Mouse (Mus musculus) midbrain, postnatal 0 days (tissue): Measurements from ENCODE around the gene Ccser2. TPM values are rescaled to one million over a fixed set of nuclear protein-coding genes. Genes with fewer than 3 reads are reported as not detected.

Experiments
- ATAC-seq: fragments of 200-750 bp; cut with Nextera tagmentation; 2 replicates; pipeline ENCODE4 v1.8.0; 2017; ENCODE audit warnings: moderate number of reproducible peaks, mild to moderate bottlenecking, moderate TSS enrichment, moderate library complexity; ENCODE audit not compliant: low FRiP score
- DNase-seq: peaks from one replicate; pipeline ENCODE4 v3.0.0-alpha.2; 2015; ENCODE audit warnings: low spot score
- H3K27ac ChIP-seq: fragments of 300-500 bp; sonication (generic); 2 replicates; pipeline ENCODE4 v1.5.1; 2014; ENCODE audit warnings: low read depth, mild to moderate bottlenecking, low read length, mixed read lengths
- H3K27me3 ChIP-seq: fragments of 300-500 bp; sonication (generic); 2 replicates; pipeline ENCODE4 v1.6.1; 2014; ENCODE audit warnings: low read length, control low read depth, mixed read lengths; ENCODE audit not compliant: insufficient read depth
- H3K36me3 ChIP-seq: fragments of 300-500 bp; sonication (generic); 2 replicates; pipeline ENCODE4 v1.6.1; 2014; ENCODE audit warnings: low read length, control low read depth, mixed read lengths; ENCODE audit not compliant: insufficient read depth
- H3K4me1 ChIP-seq: fragments of 300-500 bp; sonication (generic); 2 replicates; pipeline ENCODE4 v1.6.1; 2014; ENCODE audit warnings: mild to moderate bottlenecking, control low read depth, antibody characterized with exemption, low read length, mixed read lengths; ENCODE audit not compliant: insufficient read depth
- H3K4me2 ChIP-seq: fragments of 300-500 bp; sonication (generic); 2 replicates; pipeline ENCODE4 v1.6.1; 2014; ENCODE audit warnings: low read depth, mild to moderate bottlenecking, low read length, mixed read lengths; ENCODE audit not compliant: poor library complexity, severe bottlenecking
- H3K4me3 ChIP-seq: fragments of 300-500 bp; sonication (generic); 2 replicates; pipeline ENCODE4 v1.5.1; 2014; ENCODE audit warnings: low read depth, mild to moderate bottlenecking, low read length, moderate library complexity
- H3K9ac ChIP-seq: fragments of 300-500 bp; sonication (generic); replicated peaks from 2 replicates; pipeline ENCODE4 v1.6.1; 2014; ENCODE audit warnings: mild to moderate bottlenecking, low read length, moderate library complexity, mixed read lengths; ENCODE audit not compliant: poor library complexity, severe bottlenecking
- H3K9me3 ChIP-seq: fragments of 300-500 bp; sonication (generic); 2 replicates; pipeline ENCODE4 v1.6.1; 2016; ENCODE audit warnings: low read length, control low read depth
- CTCF ChIP-seq: IDR thresholded peaks from 2 replicates; pipeline ENCODE4 v1.5.1; 2016; ENCODE audit warnings: antibody characterized with exemption, mild to moderate bottlenecking
- WGBS: fragments of 180-500 bp; shearing (Covaris S2); extraction: QIAGEN DNeasy Blood & Tissue Kit; methylation state at CpG from one replicate; pipeline ENCODE4 v1.1.7; 2014; 5-methylcytosine and 5-hydroxymethylcytosine counted together
- polyA plus RNA-seq: library from polyadenylated mRNA; unstranded; fragments of >200 nt; fragmentation: Nextera tagmentation; extraction: Ambion mirVana; gene quantifications from 2 replicates; pipeline ENCODE4 v1.2.1, GENCODE M21; 2015
- total RNA-seq: library from RNA; depleted of rRNA; stranded (reverse); fragments of >200 nt; gene quantifications from 2 replicates; pipeline ENCODE4 v1.2.3, GENCODE M21; 2014

Ccser2 gene
- total and polyA plus RNA-seq, 2 experiments from 2014 or later, result 81.0 to 99.1 TPM

- H3K9me3 ChIP-seq, result no peaks in the 10 kb centered on the region
- H3K4me1 ChIP-seq, result 0 out of 2 replicates have a peak, but pooled peaks cover 3% of the 10 kb centered on the region
- peak; percentile 86 for TF ChIP-seq CTCF
- H3K4me2 ChIP-seq, result no peak overlapping the region
- WGBS, result 74% methylated on average over 7 of the region's 7 CpGs
- H3K27ac ChIP-seq, result no peak overlapping the region; the same call in 1 of the 2 replicates
- DNase-seq (peak; percentile 82), ATAC-seq (no peak)
- no peak overlapping the region for H3K4me3 ChIP-seq
- peaks cover 16% of the 10 kb centered on the region for H3K36me3 ChIP-seq
- H3K9ac ChIP-seq, result no peak overlapping the region
- no peaks in the 10 kb centered on the region for H3K27me3 ChIP-seq
These were observed 31.3 kb downstream of the Ccser2 start for GRCm38 (mm10) chr14:36937080-36937878.

GRCm38 (mm10) chr14:36932638-36933382 is 35.8 kb downstream of the Ccser2 start:
- Histone ChIP-seq H3K4me3 (no peak overlapping the region), H3K9ac (no peak overlapping the region), H3K27me3 (no peaks in the 10 kb centered on the region), H3K36me3 (no peaks in the 10 kb centered on the region; the same call in 1 of the 2 replicates), H3K4me2 (no peak overlapping the region), H3K27ac (no peak overlapping the region), H3K9me3 (no peaks in the 10 kb centered on the region), H3K4me1 (0 out of 2 replicates have a peak, but pooled peaks cover 3% of the 10 kb centered on the region)
- WGBS, result 63% methylated on average over 10 of the region's 10 CpGs
- DNase-seq (no peak), ATAC-seq (no peak)
- no peak for TF ChIP-seq CTCF

- no peak overlapping the region for H3K4me2 ChIP-seq
- DNase-seq, result no peak
- no peak overlapping the region for H3K27ac ChIP-seq
- H3K9ac ChIP-seq, result no peak overlapping the region
- H3K27me3 ChIP-seq, result no peaks in the 10 kb centered on the region
- H3K4me1 ChIP-seq, result 0 out of 2 replicates have a peak, but pooled peaks cover 3% of the 10 kb centered on the region
- H3K9me3 ChIP-seq, result no peaks in the 10 kb centered on the region
- H3K4me3 ChIP-seq, result no peak overlapping the region
- ATAC-seq, result no peak
- no peak for TF ChIP-seq CTCF
- no peaks in the 10 kb centered on the region for H3K36me3 ChIP-seq
These were observed 36.5 kb downstream of the Ccser2 start for GRCm38 (mm10) chr14:36932038-36932437.

- WGBS, result 96% methylated on average over 3 of the region's 3 CpGs
These were observed 45.2 kb downstream of the Ccser2 start for GRCm38 (mm10) chr14:36923383-36923782.

GRCm38 (mm10) chr14:36921346-36922049 is 47.1 kb downstream of the Ccser2 start:
- Histone ChIP-seq H3K9me3 (no peaks in the 10 kb centered on the region), H3K36me3 (peaks cover 11% of the 10 kb centered on the region), H3K27me3 (no peaks in the 10 kb centered on the region), H3K27ac (no peak overlapping the region), H3K4me2 (no peak overlapping the region), H3K4me1 (no peaks in the 10 kb centered on the region), H3K4me3 (no peak overlapping the region), H3K9ac (no peak overlapping the region)
- no peak for TF ChIP-seq CTCF
- no peak for ATAC-seq
- DNase-seq, result no peak
- WGBS, result 89% methylated on average over 5 of the region's 5 CpGs

More at GRCm38 (mm10) chr14:36923383-36923782, 45.2 kb downstream of the Ccser2 start:
- no peak for ATAC-seq
- Histone ChIP-seq H3K4me3 (no peak overlapping the region), H3K4me2 (no peak overlapping the region), H3K4me1 (no peaks in the 10 kb centered on the region), H3K9ac (no peak overlapping the region), H3K27me3 (no peaks in the 10 kb centered on the region), H3K27ac (no peak overlapping the region), H3K9me3 (no peaks in the 10 kb centered on the region), H3K36me3 (peaks cover 11% of the 10 kb centered on the region)
- no peak for DNase-seq
- TF ChIP-seq CTCF, result no peak
